Mouse (Mus musculus) neural tube, embryonic 11.5 days (tissue): ENCODE results near the gene Tmx2. TPM values are rescaled to one million over a fixed set of nuclear protein-coding genes. Genes with fewer than 3 reads are reported as not detected.

Experiments used
- ATAC-seq: fragments of 200-750 bp; cut with Nextera tagmentation; 2 replicates; pipeline ENCODE4 v1.8.0; 2017; ENCODE audit warnings: moderate number of reproducible peaks, mild to moderate bottlenecking, moderate TSS enrichment, moderate library complexity; ENCODE audit not compliant: insufficient read depth, low FRiP score, low TSS enrichment
- DNase-seq: peaks from one replicate; pipeline ENCODE4 v3.0.0-alpha.2; 2015; ENCODE audit warnings: low spot score
- H3K27ac ChIP-seq: fragments of 300-500 bp; sonication (generic); 2 replicates; pipeline ENCODE4 v1.5.1; 2014; ENCODE audit warnings: low read depth, mild to moderate bottlenecking, low read length
- H3K27me3 ChIP-seq: fragments of 300-500 bp; sonication (generic); 2 replicates; pipeline ENCODE4 v1.6.1; 2014; ENCODE audit warnings: mild to moderate bottlenecking, low read length, mixed read lengths; ENCODE audit not compliant: control insufficient read depth, insufficient read depth
- H3K36me3 ChIP-seq: fragments of 300-500 bp; sonication (generic); 2 replicates; pipeline ENCODE4 v1.6.1; 2014; ENCODE audit warnings: mild to moderate bottlenecking, low read length, moderate library complexity, mixed read lengths; ENCODE audit not compliant: control insufficient read depth, insufficient read depth
- H3K4me1 ChIP-seq: fragments of 300-500 bp; sonication (generic); 2 replicates; pipeline ENCODE4 v1.6.1; 2014; ENCODE audit warnings: low read length, mixed read lengths; ENCODE audit not compliant: control insufficient read depth, insufficient read depth
- H3K4me2 ChIP-seq: fragments of 300-500 bp; sonication (generic); 2 replicates; pipeline ENCODE4 v1.6.1; 2014; ENCODE audit warnings: low read depth, mild to moderate bottlenecking, moderate library complexity
- H3K4me3 ChIP-seq: fragments of 300-500 bp; sonication (generic); 2 replicates; pipeline ENCODE4 v1.5.1; 2014; ENCODE audit warnings: low read depth, low read length
- H3K9ac ChIP-seq: fragments of 300-500 bp; sonication (generic); 2 replicates; pipeline ENCODE4 v1.6.1; 2014; ENCODE audit warnings: mild to moderate bottlenecking, low read length
- H3K9me3 ChIP-seq: fragments of 300-500 bp; sonication (generic); 2 replicates; pipeline ENCODE4 v1.6.1; 2016; ENCODE audit warnings: low read length; ENCODE audit not compliant: control insufficient read depth
- WGBS: fragments of 180-500 bp; shearing (Covaris S2); extraction: QIAGEN DNeasy Blood & Tissue Kit; methylation state at CpG from one replicate; pipeline ENCODE4 v1.1.7; 2014; 5-methylcytosine and 5-hydroxymethylcytosine counted together
- polyA plus RNA-seq: library from polyadenylated mRNA; unstranded; fragments of >200 nt; fragmentation: Nextera tagmentation; extraction: Ambion mirVana; gene quantifications from 2 replicates; pipeline ENCODE4 v1.2.1, GENCODE M21; 2014

Gene Tmx2
- polyA plus RNA-seq, 1 experiment from 2014 or later = 189 TPM

DNA sequence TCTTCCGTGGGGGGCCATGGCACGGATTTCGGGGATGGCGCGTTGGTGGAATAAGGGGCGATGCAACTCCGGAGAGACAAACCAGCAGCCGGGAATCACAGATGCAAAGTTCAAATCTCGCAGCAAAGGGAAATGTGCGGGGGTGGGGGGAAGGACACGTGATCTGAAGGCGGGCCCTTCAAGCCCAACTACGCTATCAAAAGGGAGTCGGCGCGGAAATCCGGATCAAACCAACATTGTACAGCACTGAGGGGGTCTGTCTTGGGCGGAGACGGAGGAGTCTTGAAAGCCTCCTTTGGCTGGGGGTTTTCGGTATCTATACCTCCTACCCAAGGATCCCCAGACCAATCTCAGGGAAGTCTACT is 8.4 kb downstream of the Tmx2 start, which contains the start of gene Selenoh:
TSS of gene Selenoh (minus strand) at position 202 of the 365 bp plus-strand sequence.
- H3K4me1 ChIP-seq = peaks cover 5% of the 10 kb centered on the region; the same call in 1 of the 2 replicates
- peak; percentile 92 for DNase-seq
- no peaks in the 10 kb centered on the region for H3K9me3 ChIP-seq
- 0% methylated on average over 20 of the region's 20 CpGs for WGBS
- H3K4me3 ChIP-seq = peak within 1 kb of the TSS; percentile 90
- peak within 1 kb of the TSS; percentile 85 for H3K27ac ChIP-seq
- no peaks in the 10 kb centered on the region for H3K27me3 ChIP-seq
- peak; percentile 96 for ATAC-seq
- peak within 1 kb of the TSS; percentile 94 for H3K9ac ChIP-seq
- H3K36me3 ChIP-seq = peaks cover 9% of the 10 kb centered on the region
- peak within 1 kb of the TSS; percentile 68 for H3K4me2 ChIP-seq

GRCm38 (mm10) chr2:84669828-84670568 is 8.9 kb downstream of the Tmx2 start:
- ATAC-seq (peak; percentile 74), DNase-seq (no peak)
- Histone ChIP-seq H3K4me3 (peak overlapping the region; percentile 90), H3K36me3 (peaks cover 9% of the 10 kb centered on the region), H3K27me3 (no peaks in the 10 kb centered on the region), H3K27ac (peak overlapping the region; percentile 85), H3K4me1 (peaks cover 5% of the 10 kb centered on the region; the same call in 1 of the 2 replicates), H3K9ac (peak overlapping the region; percentile 94), H3K9me3 (no peaks in the 10 kb centered on the region), H3K4me2 (peak overlapping the region; percentile 68)
- 3% methylated on average over 37 of the region's 39 CpGs for WGBS

GRCm38 (mm10) chr2:84666081-84666480 is 12.9 kb downstream of the Tmx2 start:
- no peak for ATAC-seq

DNA sequence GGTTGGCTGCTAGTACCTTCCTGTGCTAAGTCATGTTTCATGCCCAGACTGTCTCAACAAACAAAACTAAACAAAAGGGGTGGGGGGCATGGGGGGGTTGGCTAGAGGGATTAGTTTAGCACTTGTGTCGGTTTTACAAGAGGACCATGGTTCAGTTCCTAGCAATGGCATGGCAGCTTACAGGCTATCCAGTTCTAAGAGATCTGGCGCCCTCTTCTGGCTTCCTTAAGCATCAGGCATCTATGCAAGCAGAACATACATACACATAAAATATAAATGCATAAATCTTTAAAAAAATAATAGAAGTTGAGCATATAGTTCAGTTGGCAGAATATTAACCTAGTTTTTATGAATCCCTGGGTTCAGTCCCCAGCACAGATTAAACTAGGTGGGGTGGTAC is 16.1 kb downstream of the Tmx2 start:
- no peaks in the 10 kb centered on the region for H3K9me3 ChIP-seq
- H3K9ac ChIP-seq = no peak overlapping the region
- no peak overlapping the region for H3K4me2 ChIP-seq
- WGBS = 28% methylated on average over 2 of the region's 2 CpGs
- H3K4me3 ChIP-seq = no peak overlapping the region
- no peaks in the 10 kb centered on the region for H3K36me3 ChIP-seq
- no peaks in the 10 kb centered on the region for H3K4me1 ChIP-seq
- ATAC-seq (no peak), DNase-seq (peak; percentile 58)
- H3K27ac ChIP-seq = no peak overlapping the region
- no peaks in the 10 kb centered on the region for H3K27me3 ChIP-seq

More at GRCm38 (mm10) chr2:84666081-84666480, 12.9 kb downstream of the Tmx2 start:
- Histone ChIP-seq H3K9ac (no peak overlapping the region), H3K4me1 (peaks cover 5% of the 10 kb centered on the region; the same call in 1 of the 2 replicates), H3K27ac (no peak overlapping the region), H3K4me2 (no peak overlapping the region), H3K27me3 (no peaks in the 10 kb centered on the region), H3K36me3 (no peaks in the 10 kb centered on the region), H3K9me3 (no peaks in the 10 kb centered on the region), H3K4me3 (no peak overlapping the region)
- WGBS = 68% methylated on average over 12 of the region's 12 CpGs
- DNase-seq = no peak

DNA sequence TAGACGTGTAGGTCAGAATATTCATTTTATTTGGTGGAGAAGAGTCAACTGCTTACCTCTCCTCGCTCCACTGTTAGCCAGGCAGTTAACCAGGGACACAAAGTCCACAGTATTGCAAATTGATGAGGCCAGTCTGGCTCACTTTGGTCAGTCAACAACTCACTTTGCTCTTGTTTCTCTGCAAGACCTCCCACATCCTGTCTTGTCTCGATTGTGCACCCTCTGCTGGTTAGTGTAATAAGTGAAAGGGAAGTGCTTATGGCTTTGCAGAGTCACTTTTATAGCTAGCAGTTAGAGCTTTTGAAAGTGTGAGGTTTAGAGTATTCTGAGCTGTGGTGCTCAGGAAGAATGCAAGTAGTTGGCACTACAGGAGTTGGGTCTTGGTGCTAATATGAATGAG is 18.7 kb downstream of the Tmx2 start:
- Histone ChIP-seq H3K4me1 (no peaks in the 10 kb centered on the region), H3K4me2 (no peak overlapping the region), H3K27ac (no peak overlapping the region), H3K9ac (no peak overlapping the region), H3K27me3 (no peaks in the 10 kb centered on the region), H3K9me3 (no peaks in the 10 kb centered on the region), H3K4me3 (no peak overlapping the region), H3K36me3 (no peaks in the 10 kb centered on the region)
- no peak for ATAC-seq
- no peak for DNase-seq
- 61% methylated on average over 3 of the region's 3 CpGs for WGBS

GRCm38 (mm10) chr2:84658806-84659205 is 20.1 kb downstream of the Tmx2 start, which contains the start of gene Btbd18:
TSS of gene Btbd18 (plus strand) at chr2:84659079.
- Histone ChIP-seq H3K27ac (no peak within 1 kb of the TSS), H3K4me2 (no peak within 1 kb of the TSS), H3K27me3 (no peaks in the 10 kb centered on the region), H3K9ac (no peak within 1 kb of the TSS), H3K36me3 (no peaks in the 10 kb centered on the region), H3K9me3 (no peaks in the 10 kb centered on the region), H3K4me1 (no peaks in the 10 kb centered on the region), H3K4me3 (no peak within 1 kb of the TSS)
- no peak for DNase-seq
- no peak for ATAC-seq
- 92% methylated on average over 32 of the region's 32 CpGs for WGBS

- Histone ChIP-seq H3K4me1 (no peaks in the 10 kb centered on the region), H3K36me3 (no peaks in the 10 kb centered on the region), H3K9me3 (no peaks in the 10 kb centered on the region), H3K4me3 (no peak overlapping the region), H3K9ac (no peak overlapping the region), H3K27me3 (no peaks in the 10 kb centered on the region), H3K27ac (no peak overlapping the region), H3K4me2 (no peak overlapping the region)
- WGBS = 73% methylated on average over 1 of the region's 1 CpGs
- DNase-seq (no peak), ATAC-seq (no peak)
These were observed 23.1 kb downstream of the Tmx2 start for GRCm38 (mm10) chr2:84655864-84656263.

DNA sequence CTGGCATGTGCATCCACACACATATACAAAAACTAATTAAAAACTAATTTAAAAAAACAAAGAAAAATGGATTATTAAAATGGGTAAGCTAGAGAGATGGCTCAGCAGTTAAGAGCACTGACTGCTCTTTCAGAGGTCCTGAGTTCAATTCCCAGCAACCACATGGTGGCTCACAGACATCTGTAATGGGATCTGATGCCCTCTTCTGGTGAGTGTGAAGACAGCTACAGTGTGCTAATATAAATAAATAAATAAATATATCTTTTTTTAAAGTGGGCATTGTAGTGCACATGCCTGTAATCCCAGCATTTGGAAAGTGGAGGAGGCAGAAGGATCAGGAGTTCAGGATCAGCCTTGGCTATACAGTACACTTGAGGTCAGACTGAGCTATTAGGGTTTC is 25.6 kb downstream of the Tmx2 start:
- no peaks in the 10 kb centered on the region for H3K36me3 ChIP-seq
- no peak for ATAC-seq

More for the DNA sequence above, 25.6 kb downstream of the Tmx2 start:
- DNase-seq = no peak
- Histone ChIP-seq H3K9ac (no peak overlapping the region), H3K27ac (no peak overlapping the region), H3K4me2 (no peak overlapping the region), H3K4me3 (no peak overlapping the region), H3K9me3 (no peaks in the 10 kb centered on the region), H3K27me3 (no peaks in the 10 kb centered on the region), H3K4me1 (0 out of 2 replicates have a peak, but pooled peaks cover 2% of the 10 kb centered on the region)
